Mouse (Mus musculus) adrenal gland, postnatal 36 days (tissue): ENCODE measurements at regions not wholly inside any gene's neighbourhood (a gene's known extent, or its start where the extent isn't known, plus 50 kb on each side); places are given as distances from the start of the nearest gene placed in this dataset.

Experiments
- DNase-seq, 2 experiments: peaks; one replicate each; pipeline ENCODE4 v3.0.0; 2021; ENCODE audit warnings: mixed read lengths in 1 of 2

GRCm38 (mm10) chr13:116243272-116243784 is 66.2 kb downstream of the Isl1 start:
- no peak for DNase-seq

GRCm38 (mm10) chr13:116215101-116215500 is 94.4 kb downstream of the Isl1 start:
- no peak for DNase-seq

- no peak for DNase-seq
Observed at GRCm38 (mm10) chr13:116213843-116214829, 95.4 kb downstream of the Isl1 start.

- DNase-seq: no peak
Observed at GRCm38 (mm10) chr13:116201177-116201920, 108.1 kb downstream of the Isl1 start.

- no peak for DNase-seq
Observed at GRCm38 (mm10) chr13:116187059-116187458, 122.4 kb downstream of the Isl1 start.

GRCm38 (mm10) chr13:116177781-116178180 is 131.7 kb downstream of the Isl1 start:
- DNase-seq: no peak

- DNase-seq: no peak
Observed at GRCm38 (mm10) chr13:116174976-116175375, 134.5 kb downstream of the Isl1 start.

GRCm38 (mm10) chr13:116173866-116174265 is 135.6 kb downstream of the Isl1 start:
- no peak for DNase-seq

- DNase-seq: no peak
Observed at GRCm38 (mm10) chr13:116143022-116143421, 166.5 kb downstream of the Isl1 start.

GRCm38 (mm10) chr13:116118664-116119063 is 190.8 kb downstream of the Isl1 start:
- no peak for DNase-seq

GRCm38 (mm10) chr13:116111032-116111808 is 198.3 kb downstream of the Isl1 start:
- no peak for DNase-seq

- DNase-seq: no peak
Observed at GRCm38 (mm10) chr13:116110578-116110977, 198.9 kb downstream of the Isl1 start.

- no peak for DNase-seq
Observed at GRCm38 (mm10) chr13:116087541-116088308, 221.8 kb downstream of the Isl1 start.

- DNase-seq: no peak
Observed at GRCm38 (mm10) chr13:116087140-116087539, 222.3 kb downstream of the Isl1 start.

GRCm38 (mm10) chr13:116056976-116057647 is 252.4 kb downstream of the Isl1 start:
- DNase-seq: no peak

- DNase-seq: no peak
Observed at GRCm38 (mm10) chr13:116056112-116056652, 253.3 kb downstream of the Isl1 start.

- DNase-seq: no peak
Observed at GRCm38 (mm10) chr13:116036166-116036565, 273.3 kb downstream of the Isl1 start.

GRCm38 (mm10) chr13:116030152-116030720 is 279.3 kb downstream of the Isl1 start:
- no peak for DNase-seq

GRCm38 (mm10) chr13:116028583-116028982 is 280.9 kb downstream of the Isl1 start:
- no peak for DNase-seq

GRCm38 (mm10) chr13:116027147-116027546 is 282.3 kb downstream of the Isl1 start:
- DNase-seq: no peak
